Mouse (Mus musculus) megakaryocyte, embryonic 14.5 days (primary cell): ENCODE data around the gene Fgfr2. TPM values are rescaled to one million over a fixed set of nuclear protein-coding genes. Genes with fewer than 3 reads are reported as not detected.

Experiments
- H3K27me3 ChIP-seq: replicated peaks from 2 replicates; pipeline ENCODE3; 2012; ENCODE audit warnings: inconsistent platforms
- H3K36me3 ChIP-seq: replicated peaks from 2 replicates; pipeline ENCODE3; 2012; ENCODE audit warnings: low read length, inconsistent platforms, mixed read lengths
- H3K4me1 ChIP-seq: 2 replicates; pipeline ENCODE4 v1.6.1; 2012; ENCODE audit warnings: inconsistent platforms
- H3K4me3 ChIP-seq: replicated peaks from 2 replicates; pipeline ENCODE3; 2012; ENCODE audit warnings: moderate library complexity, mild to moderate bottlenecking, inconsistent platforms
- H3K9me3 ChIP-seq: 2 replicates; pipeline ENCODE4 v1.6.1; 2012; ENCODE audit warnings: inconsistent platforms
- FLI1 ChIP-seq: IDR thresholded peaks from 2 replicates; pipeline ENCODE4 v1.6.1; 2012; ENCODE audit warnings: low read length, inconsistent platforms, mixed read lengths
- GATA1 ChIP-seq: IDR thresholded peaks from 3 replicates; pipeline ENCODE4 v1.6.1; 2012; ENCODE audit warnings: mixed read lengths, low read length, inconsistent platforms, borderline replicate concordance
- polyA plus RNA-seq: library from polyadenylated mRNA; stranded (reverse); fragments of >175 nt; gene quantifications from 2 replicates; pipeline ENCODE4 v1.2.3, GENCODE M21; 2012; ENCODE audit warnings: low replicate concordance; ENCODE audit not compliant: insufficient read depth

The Fgfr2 gene
- polyA plus RNA-seq, 1 experiment: 0.45 TPM

DNA sequence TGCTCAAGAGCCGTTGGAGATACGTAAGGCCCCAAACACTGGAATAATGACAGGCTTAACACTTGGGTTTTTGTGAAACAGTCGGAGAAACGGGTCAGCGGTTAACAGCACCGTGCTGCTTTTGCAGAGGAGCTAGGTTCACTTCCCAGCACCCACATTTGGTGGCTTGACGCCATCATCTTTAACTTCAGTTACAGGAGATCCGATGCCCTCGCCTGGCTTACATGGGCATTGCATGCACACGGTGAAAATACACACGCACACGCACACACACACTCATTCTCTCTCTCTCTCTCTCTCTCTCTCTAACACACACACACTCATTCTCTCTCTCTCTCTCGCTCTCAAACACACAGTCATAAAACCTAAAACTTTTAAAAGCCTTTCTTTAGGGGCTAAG lies 2741.0 kb downstream of the Fgfr2 start:
- peaks cover 8% of the 10 kb centered on the region; the same call in 1 of the 2 replicates for H3K4me1 ChIP-seq
- peaks cover 4% of the 10 kb centered on the region for H3K36me3 ChIP-seq
- H3K27me3 ChIP-seq: no peaks in the 10 kb centered on the region
- no peak overlapping the region for H3K4me3 ChIP-seq
- no peak for TF ChIP-seq GATA1
- TF ChIP-seq FLI1: no peak
- peaks cover 6% of the 10 kb centered on the region; the same call in 1 of the 2 replicates for H3K9me3 ChIP-seq

- Histone ChIP-seq H3K36me3 (no peaks in the 10 kb centered on the region), H3K4me1 (peaks cover 3% of the 10 kb centered on the region; the same call in 1 of the 2 replicates), H3K4me3 (no peak overlapping the region), H3K9me3 (peaks cover 6% of the 10 kb centered on the region; the same call in 1 of the 2 replicates), H3K27me3 (no peaks in the 10 kb centered on the region)
- no peak for TF ChIP-seq FLI1
- TF ChIP-seq GATA1: no peak
Measured at GRCm38 (mm10) chr7:130381387-130381951, 2741.7 kb downstream of the Fgfr2 start.

DNA sequence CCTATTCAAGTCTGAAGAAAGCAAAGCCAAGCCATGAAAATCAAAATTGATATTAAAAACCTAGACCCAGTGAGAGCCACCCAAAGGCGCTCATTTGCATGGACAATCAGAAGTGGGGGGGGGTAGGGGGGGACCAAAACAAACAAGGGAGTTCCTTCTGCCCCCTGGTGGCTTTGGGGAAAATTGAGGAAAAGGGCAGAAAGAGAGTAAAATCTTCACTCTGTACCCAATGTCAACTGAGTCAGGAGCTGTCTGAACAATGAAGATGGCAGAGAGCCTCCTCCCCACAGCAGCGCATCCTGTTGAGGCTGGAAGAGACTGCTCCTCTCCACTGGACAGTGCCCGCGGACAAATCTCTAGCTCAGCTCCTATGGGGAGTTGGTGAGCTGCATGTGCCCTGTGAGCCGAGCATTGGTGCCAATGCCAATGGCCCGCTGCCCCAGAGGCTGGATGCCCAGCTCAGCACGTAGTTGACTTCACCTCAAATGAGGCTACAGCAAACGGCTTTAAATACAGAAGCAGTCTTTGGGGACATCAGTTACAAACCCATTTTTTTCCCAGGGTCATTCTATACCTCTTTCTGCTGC lies 2742.3 kb downstream of the Fgfr2 start:
- peaks cover 6% of the 10 kb centered on the region; the same call in 1 of the 2 replicates for H3K9me3 ChIP-seq
- no peaks in the 10 kb centered on the region for H3K36me3 ChIP-seq
- no peaks in the 10 kb centered on the region for H3K4me1 ChIP-seq
- no peak for TF ChIP-seq GATA1
- TF ChIP-seq FLI1: no peak
- no peaks in the 10 kb centered on the region for H3K27me3 ChIP-seq
- H3K4me3 ChIP-seq: no peak overlapping the region

DNA sequence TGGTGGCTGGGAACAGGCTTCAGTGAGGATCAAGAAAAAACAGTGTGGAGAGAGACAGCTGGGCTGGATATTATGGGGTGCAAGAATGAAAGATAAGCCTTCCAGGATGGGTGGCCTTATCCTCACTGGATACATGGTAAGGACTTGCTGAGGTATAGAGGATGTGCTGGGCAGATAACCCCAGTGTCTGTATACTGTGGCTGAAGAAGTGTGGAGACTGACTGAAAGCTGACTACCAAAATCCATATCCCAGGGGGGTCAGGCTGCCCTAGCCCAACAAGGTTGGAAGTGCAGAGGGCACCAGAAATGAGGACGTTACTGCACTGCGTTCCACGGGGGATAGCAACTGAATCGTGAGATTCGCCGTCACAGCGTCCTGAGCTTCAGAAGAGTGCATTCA lies 2742.8 kb downstream of the Fgfr2 start:
- Histone ChIP-seq H3K4me3 (no peak overlapping the region), H3K36me3 (no peaks in the 10 kb centered on the region), H3K9me3 (peaks cover 6% of the 10 kb centered on the region; the same call in 1 of the 2 replicates), H3K27me3 (no peaks in the 10 kb centered on the region), H3K4me1 (no peaks in the 10 kb centered on the region)
- no peak for TF ChIP-seq GATA1

DNA sequence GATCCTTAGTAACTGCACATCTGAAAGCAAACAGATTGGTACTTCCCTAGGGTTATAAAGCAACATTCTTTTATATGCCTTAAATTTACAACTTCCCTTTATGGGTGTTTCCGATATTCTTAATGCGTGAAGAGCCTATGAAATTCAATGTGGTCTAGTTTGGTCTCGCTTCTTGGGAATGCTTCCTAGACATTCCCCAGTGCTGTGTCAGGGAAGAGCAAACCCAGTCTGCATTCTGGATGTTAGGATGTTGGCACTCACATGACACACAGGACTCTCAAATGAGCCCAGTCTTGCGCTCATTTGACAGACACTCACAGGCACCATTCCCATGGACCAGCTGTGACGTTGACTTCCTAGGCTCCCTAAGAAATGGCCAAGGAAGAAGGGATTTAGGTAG lies 2743.3 kb downstream of the Fgfr2 start:
- H3K4me1 ChIP-seq: no peaks in the 10 kb centered on the region
- TF ChIP-seq GATA1 (no peak), FLI1 (no peak)
- H3K27me3 ChIP-seq: no peaks in the 10 kb centered on the region
- no peak overlapping the region for H3K4me3 ChIP-seq
- no peaks in the 10 kb centered on the region for H3K36me3 ChIP-seq
- peaks cover 6% of the 10 kb centered on the region; the same call in 1 of the 2 replicates for H3K9me3 ChIP-seq

DNA sequence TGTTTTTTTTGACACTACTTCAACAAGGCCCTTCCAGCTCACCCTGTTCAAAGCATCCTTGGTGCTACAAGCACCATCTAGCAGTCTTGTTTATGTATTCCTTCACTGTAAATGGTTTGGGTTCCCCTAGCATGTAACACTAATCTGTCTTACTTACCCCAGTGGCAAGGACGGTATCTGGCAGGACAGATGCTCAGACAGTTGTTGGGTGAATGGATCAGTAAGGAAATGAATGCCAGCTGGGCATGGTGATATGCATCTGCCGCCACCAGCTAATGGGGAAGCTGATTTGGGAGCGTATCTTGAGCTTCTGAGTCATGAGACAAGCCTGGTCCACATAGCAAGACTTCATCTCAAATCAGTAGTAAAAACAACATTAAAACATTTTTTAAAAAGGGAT lies 2744.8 kb downstream of the Fgfr2 start:
- Histone ChIP-seq H3K36me3 (no peaks in the 10 kb centered on the region), H3K4me1 (no peaks in the 10 kb centered on the region), H3K27me3 (no peaks in the 10 kb centered on the region), H3K4me3 (no peak overlapping the region), H3K9me3 (peaks cover 6% of the 10 kb centered on the region; the same call in 1 of the 2 replicates)
- TF ChIP-seq GATA1 (no peak), FLI1 (no peak)

DNA sequence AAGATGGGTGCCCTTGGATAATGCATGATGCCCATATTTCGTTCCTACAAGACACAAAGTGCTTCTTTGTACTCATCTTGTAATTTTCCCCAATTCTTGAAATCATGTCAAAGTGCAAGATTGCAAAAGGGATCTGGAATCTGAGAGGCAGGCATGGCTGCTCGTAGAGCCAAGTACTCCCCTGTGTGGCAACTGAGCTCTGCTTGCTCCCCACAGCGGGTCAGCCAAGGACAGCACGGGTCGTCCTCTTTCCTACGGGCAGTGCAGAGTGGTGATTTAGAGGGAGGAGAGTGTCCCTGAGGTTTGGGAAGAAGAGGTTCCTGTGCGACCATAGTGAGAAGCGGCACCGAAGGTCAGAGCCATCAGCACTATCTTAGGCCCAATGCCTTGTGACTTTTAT lies 2748.8 kb downstream of the Fgfr2 start:
- TF ChIP-seq FLI1 (no peak), GATA1 (no peak)
- no peaks in the 10 kb centered on the region for H3K9me3 ChIP-seq
- no peaks in the 10 kb centered on the region for H3K36me3 ChIP-seq
- H3K4me1 ChIP-seq: no peaks in the 10 kb centered on the region
- H3K27me3 ChIP-seq: peaks cover 2% of the 10 kb centered on the region
- no peak overlapping the region for H3K4me3 ChIP-seq

DNA sequence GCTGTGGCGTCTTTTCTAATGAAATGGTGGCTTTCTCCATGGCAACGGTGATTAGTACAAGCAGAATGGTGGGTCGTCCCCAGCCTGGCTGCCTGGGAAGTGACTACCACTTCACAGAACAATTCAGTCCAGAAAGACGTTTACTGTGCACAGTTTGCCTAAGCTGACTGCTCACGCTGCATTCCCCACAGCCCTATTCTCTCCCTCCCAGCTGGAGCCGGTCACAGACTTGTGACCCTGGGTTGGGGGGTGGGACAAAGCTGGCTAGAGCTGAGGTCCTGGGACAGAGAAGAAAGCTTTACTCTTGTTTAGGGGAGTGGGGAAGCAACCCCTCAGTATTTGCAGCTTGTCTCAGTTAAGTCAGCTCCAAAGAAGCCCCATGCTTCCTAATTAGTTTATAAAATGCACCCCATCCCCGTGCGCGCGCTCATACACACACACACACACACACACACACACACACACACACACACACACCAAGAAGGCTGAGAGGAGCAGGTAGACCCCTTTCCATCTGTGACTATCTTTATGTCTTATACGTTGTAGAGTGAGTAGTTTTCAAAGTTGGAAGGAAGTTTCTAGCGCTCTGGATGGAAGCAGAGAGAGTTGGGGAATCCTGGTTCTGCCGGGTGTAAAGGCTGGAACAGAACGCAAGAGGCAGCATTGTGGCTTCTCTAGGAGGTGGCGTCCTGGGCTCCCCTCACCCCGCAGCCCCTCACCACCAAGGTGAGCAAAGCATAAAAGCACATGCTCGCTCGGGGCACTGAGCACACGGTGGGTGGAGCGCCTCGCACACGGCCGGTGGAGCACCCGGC lies 2754.1 kb downstream of the Fgfr2 start:
- no peak for TF ChIP-seq GATA1
- no peak for TF ChIP-seq FLI1
- no peak overlapping the region for H3K4me3 ChIP-seq
- H3K27me3 ChIP-seq: peaks cover 9% of the 10 kb centered on the region
- no peaks in the 10 kb centered on the region for H3K4me1 ChIP-seq
- H3K9me3 ChIP-seq: peaks cover 16% of the 10 kb centered on the region
- H3K36me3 ChIP-seq: no peaks in the 10 kb centered on the region

DNA sequence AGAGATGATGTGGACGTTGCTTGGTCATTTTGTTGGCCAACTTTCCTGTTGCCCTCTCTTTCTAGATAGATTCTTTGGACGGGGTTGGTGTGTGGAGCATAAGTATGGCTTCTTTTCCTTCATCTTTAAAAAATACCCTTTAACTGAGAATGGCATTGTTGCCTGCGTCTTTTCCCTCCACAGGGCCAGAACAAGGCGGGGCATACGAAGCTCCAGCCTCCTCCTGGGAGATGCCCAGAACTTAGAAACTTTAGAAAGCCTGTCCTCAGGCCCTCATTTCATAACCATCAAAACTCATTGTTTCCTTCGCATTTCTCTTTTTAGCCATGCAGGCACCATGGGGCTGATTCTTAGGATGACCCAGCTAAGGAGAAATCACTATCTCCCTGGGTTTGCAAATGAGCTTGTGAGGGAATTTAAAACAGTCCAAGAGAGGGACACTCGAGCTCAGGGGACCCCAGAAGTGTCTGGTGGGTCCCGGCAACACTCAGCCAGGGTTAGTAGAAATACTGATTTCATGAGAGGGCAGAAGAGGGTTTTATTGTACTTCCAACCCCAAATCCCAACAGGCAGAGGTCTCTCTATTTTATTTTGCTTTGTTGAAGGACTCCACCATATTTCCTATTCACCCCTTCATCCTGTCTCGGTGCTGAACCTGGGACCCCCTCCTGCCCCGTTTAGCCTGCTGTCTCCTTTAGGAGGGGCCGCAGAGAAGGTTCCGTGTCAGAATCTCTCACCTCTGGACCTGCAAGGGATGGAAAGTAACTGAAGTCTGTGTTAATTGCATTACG lies 2754.9 kb downstream of the Fgfr2 start:
- Histone ChIP-seq H3K4me1 (no peaks in the 10 kb centered on the region), H3K9me3 (peaks cover 16% of the 10 kb centered on the region), H3K36me3 (no peaks in the 10 kb centered on the region), H3K27me3 (peaks cover 9% of the 10 kb centered on the region), H3K4me3 (no peak overlapping the region)
- TF ChIP-seq GATA1 (no peak), FLI1 (no peak)
